Mouse (Mus musculus) myocyte (in vitro differentiated cells): ENCODE results near the gene Fam129a.

Source experiments
- CEBPB ChIP-seq: IDR thresholded peaks from 2 replicates; pipeline ENCODE4 v1.6.1; 2011; ENCODE audit warnings: mild to moderate bottlenecking, moderate library complexity; ENCODE audit not compliant: poor library complexity, insufficient read depth, severe bottlenecking
- E2F4 ChIP-seq: IDR thresholded peaks from one replicate; pipeline ENCODE4 v1.6.1; 2011; ENCODE audit warnings: mild to moderate bottlenecking, control low read depth, moderate library complexity; ENCODE audit not compliant: insufficient read depth
- MAX ChIP-seq: IDR thresholded peaks from one replicate; pipeline ENCODE4 v1.6.1; 2011; ENCODE audit warnings: low read depth, mild to moderate bottlenecking, control low read depth
- POLR2A ChIP-seq: IDR thresholded peaks from one replicate; pipeline ENCODE4 v1.6.1; 2011; ENCODE audit warnings: low read depth, mild to moderate bottlenecking, control low read depth, moderate library complexity; ENCODE audit not compliant: insufficient read length
- TCF12 ChIP-seq: IDR thresholded peaks from one replicate; pipeline ENCODE4 v1.6.1; 2011; ENCODE audit warnings: mild to moderate bottlenecking, control low read depth; ENCODE audit not compliant: poor library complexity, insufficient read depth, severe bottlenecking
- USF1 ChIP-seq: IDR thresholded peaks from one replicate; pipeline ENCODE4 v1.6.1; 2011; ENCODE audit warnings: low read depth, mild to moderate bottlenecking, control low read depth, moderate library complexity

DNA sequence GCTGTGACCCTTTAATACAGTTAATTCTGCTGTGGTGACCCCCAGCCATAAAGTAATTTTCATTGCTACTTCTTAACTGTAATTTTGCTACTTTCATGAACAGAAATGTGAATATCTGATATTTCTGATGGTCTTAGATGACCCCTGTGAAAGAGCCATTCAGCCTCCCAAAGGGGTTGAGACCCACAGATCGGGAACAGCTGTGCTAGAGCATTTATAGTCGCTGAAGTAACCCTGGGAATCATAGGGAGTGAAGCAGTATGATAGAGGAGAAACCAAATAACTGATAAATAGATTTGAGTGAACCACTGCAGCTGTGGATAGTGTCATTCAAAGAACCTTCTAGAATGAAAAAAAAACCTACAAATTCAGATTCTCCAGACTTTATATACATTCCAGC is 60.1 kb downstream of the Fam129a start:
- no peak for TF ChIP-seq USF1
- TF ChIP-seq E2F4: no peak
- no peak for TF ChIP-seq TCF12
- TF ChIP-seq CEBPB: no peak
- TF ChIP-seq POLR2A: no peak
- no peak for TF ChIP-seq MAX
